Mouse (Mus musculus): ENCODE data around the gene Rps18.

DNA sequence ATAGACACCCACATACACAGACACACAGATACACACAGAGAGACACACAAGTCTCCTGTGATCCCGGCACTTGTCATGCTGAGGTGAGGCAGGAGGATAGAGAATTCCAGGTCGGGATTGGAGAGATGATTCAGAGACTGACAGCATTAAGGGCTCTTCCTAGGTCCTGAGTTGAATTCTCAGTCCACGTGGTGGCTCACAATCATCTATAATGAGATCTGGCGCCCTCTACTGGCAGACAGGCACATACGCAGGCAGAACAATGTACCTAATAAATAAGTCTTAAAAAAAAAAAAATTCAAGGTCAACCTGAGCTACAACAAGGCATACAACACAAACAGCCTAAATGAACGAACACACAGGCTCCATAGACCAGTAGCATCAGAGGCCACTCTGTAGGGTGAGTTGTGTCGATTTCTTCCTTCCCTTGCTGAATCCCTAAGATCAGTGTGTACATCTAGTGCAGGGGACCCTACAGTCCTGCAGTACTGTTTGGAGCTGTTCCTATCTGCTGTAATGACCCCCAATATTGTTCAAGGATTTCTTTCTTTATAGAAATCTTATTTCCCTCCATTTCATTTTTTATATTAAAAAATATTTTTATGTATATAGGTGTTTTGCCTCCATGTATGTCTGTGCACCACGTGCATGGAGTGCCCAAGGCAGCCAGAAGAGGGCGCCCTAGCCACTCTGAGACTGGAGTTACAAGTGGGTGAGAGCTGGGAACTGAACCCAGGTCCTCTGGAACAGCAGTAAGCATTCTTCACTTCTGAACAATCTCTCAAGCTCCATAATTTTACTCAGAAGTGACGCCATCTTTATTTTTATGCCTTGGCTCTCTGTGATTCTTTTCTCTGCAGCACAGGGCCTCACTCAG is 36.2 kb upstream of the Rps18 start:
- TF ChIP-seq CTCF (IDR thresholded peaks at IDR 0.05; ENCODE audit: borderline replicate concordance, insufficient read depth, low read depth, low read length) (peak; percentile 75), POLR2A (IDR thresholded peaks at IDR 0.05; ENCODE audit: borderline replicate concordance, insufficient read depth, low read length) (no peak)

Measured in cerebellum, adult 2 months (tissue).